Mouse (Mus musculus) kidney, adult 2 months (tissue): ENCODE measurements at regions not wholly inside any gene's neighbourhood (a gene's known extent, or its start where the extent isn't known, plus 50 kb on each side); places are given as distances from the start of the nearest gene placed in this dataset.
A peak's percentile ranks its signal among the peaks of the same experiment; 100 is the strongest.

Experiments used
- DNase-seq: peaks from one replicate; pipeline ENCODE4 v3.0.0; 2021
- H3K27ac ChIP-seq: fragments of 200-500 bp; 2 replicates; pipeline ENCODE4 v1.5.1; 2012; ENCODE audit warnings: low read depth, low read length, control low read depth, inconsistent platforms; ENCODE audit not compliant: insufficient read depth
- H3K27me3 ChIP-seq: fragments of 200-500 bp; replicated peaks from 2 replicates; pipeline ENCODE4 v1.6.1; 2012; ENCODE audit warnings: mild to moderate bottlenecking, moderate library complexity, low read length, inconsistent platforms; ENCODE audit not compliant: control insufficient read depth, insufficient read depth
- H3K36me3 ChIP-seq: fragments of 200-500 bp; 2 replicates; pipeline ENCODE4 v1.6.1; 2012; ENCODE audit warnings: mild to moderate bottlenecking, moderate library complexity, low read length, inconsistent platforms; ENCODE audit not compliant: control insufficient read depth, insufficient read depth
- H3K4me1 ChIP-seq: fragments of 200-500 bp; 2 replicates; pipeline ENCODE4 v1.6.1; 2011; ENCODE audit warnings: low read length; ENCODE audit not compliant: control insufficient read depth, insufficient read depth
- H3K4me3 ChIP-seq: fragments of 200-500 bp; 2 replicates; pipeline ENCODE4 v1.5.1; 2011; ENCODE audit warnings: mild to moderate bottlenecking, low read depth, low read length, control low read depth; ENCODE audit not compliant: insufficient read depth
- CTCF ChIP-seq: fragments of 200-500 bp; conservative IDR thresholded peaks from 2 replicates; pipeline ENCODE4 v1.5.1; 2011; ENCODE audit warnings: low read depth, mild to moderate bottlenecking, control low read depth, low read length, moderate library complexity, mixed read lengths; ENCODE audit not compliant: insufficient read depth, insufficient read length
- POLR2A ChIP-seq: fragments of 200-500 bp; IDR thresholded peaks from one replicate; pipeline ENCODE4 v1.6.1; 2011; ENCODE audit warnings: low read depth, low read length, control low read depth
- WGBS: fragments of 180-500 bp; shearing (Covaris S2); methylation state at CpG from one replicate; pipeline ENCODE4 v1.1.7; 2018; 5-methylcytosine and 5-hydroxymethylcytosine counted together

GRCm38 (mm10) chr1:64343268-64343667, 189.2 kb upstream of the Creb1 start:
- no peak for DNase-seq
- H3K4me3 ChIP-seq: no peak overlapping the region
- no peaks in the 10 kb centered on the region for H3K36me3 ChIP-seq
- TF ChIP-seq POLR2A: no peak
- no peak for TF ChIP-seq CTCF
- H3K27ac ChIP-seq: no peak overlapping the region
- H3K4me1 ChIP-seq: no peaks in the 10 kb centered on the region
- H3K27me3 ChIP-seq: no peaks in the 10 kb centered on the region
- WGBS: 82% methylated on average over 3 of the region's 3 CpGs

DNA sequence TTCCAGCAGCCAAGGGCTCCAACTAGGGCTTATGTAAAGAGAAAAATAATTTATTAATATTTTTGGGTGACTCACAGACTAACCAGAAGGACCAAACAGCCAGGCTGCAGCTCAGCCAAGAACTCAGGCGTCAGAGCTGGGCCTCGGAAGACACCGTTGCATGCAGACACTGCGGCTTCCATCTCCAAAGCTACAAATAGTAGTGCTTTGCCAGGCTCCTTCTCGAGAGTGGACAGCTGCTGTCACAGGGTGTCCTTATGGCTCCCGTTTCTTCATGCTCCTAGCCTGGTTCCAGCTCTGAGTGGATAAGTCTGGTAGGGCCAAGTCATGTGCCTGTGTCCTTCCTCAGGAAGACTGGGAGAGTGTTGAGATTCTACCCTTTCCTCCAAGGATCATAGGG, 190.8 kb upstream of the Creb1 start:
- H3K4me3 ChIP-seq: no peak overlapping the region
- DNase-seq: no peak
- TF ChIP-seq POLR2A: no peak
- TF ChIP-seq CTCF: no peak
- 86% methylated on average over 6 of the region's 6 CpGs for WGBS
- no peaks in the 10 kb centered on the region for H3K27me3 ChIP-seq
- H3K4me1 ChIP-seq: no peaks in the 10 kb centered on the region
- no peak overlapping the region for H3K27ac ChIP-seq
- no peaks in the 10 kb centered on the region for H3K36me3 ChIP-seq

DNA sequence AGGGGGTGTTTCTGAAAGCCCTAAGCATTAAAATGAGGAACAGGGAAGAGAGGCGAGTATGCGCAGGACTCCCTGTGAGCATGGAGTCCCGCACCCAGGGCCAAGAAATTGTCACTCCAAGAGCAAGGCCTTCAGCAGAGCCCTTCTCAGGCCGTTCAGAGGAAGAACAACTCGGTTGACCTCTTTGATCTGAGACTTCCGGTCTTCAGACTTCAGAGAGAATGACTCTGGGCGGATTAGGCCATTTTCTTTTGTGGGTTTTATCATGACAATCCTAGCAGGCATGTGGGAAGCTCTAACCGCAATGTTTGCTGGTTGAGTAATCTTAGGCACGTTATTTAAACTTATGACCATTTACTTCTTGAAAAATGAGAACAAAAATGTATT, 193.9 kb upstream of the Creb1 start:
- H3K27ac ChIP-seq: no peak overlapping the region
- WGBS: 53% methylated on average over 9 of the region's 9 CpGs
- TF ChIP-seq POLR2A (no peak), CTCF (no peak)
- peak; percentile 8 for DNase-seq
- no peaks in the 10 kb centered on the region for H3K4me1 ChIP-seq
- H3K36me3 ChIP-seq: no peaks in the 10 kb centered on the region
- H3K27me3 ChIP-seq: no peaks in the 10 kb centered on the region
- no peak overlapping the region for H3K4me3 ChIP-seq

GRCm38 (mm10) chr1:64337619-64338574, 194.5 kb upstream of the Creb1 start:
- WGBS: 54% methylated on average over 25 of the region's 25 CpGs

GRCm38 (mm10) chr1:64331566-64331965, 200.9 kb upstream of the Creb1 start:
- Histone ChIP-seq H3K4me1 (no peaks in the 10 kb centered on the region), H3K27ac (no peak overlapping the region), H3K36me3 (no peaks in the 10 kb centered on the region), H3K4me3 (no peak overlapping the region), H3K27me3 (no peaks in the 10 kb centered on the region)
- TF ChIP-seq POLR2A: no peak
- TF ChIP-seq CTCF: no peak
- WGBS: 94% methylated on average over 2 of the region's 2 CpGs
- DNase-seq: no peak

More at GRCm38 (mm10) chr1:64337619-64338574, 194.5 kb upstream of the Creb1 start:
- DNase-seq: no peak
- TF ChIP-seq CTCF (no peak), POLR2A (no peak)
- Histone ChIP-seq H3K4me3 (no peak overlapping the region), H3K27ac (no peak overlapping the region), H3K36me3 (no peaks in the 10 kb centered on the region), H3K27me3 (no peaks in the 10 kb centered on the region), H3K4me1 (no peaks in the 10 kb centered on the region)

GRCm38 (mm10) chr1:64330721-64331120, 201.7 kb upstream of the Creb1 start:
- TF ChIP-seq POLR2A (no peak), CTCF (no peak)
- Histone ChIP-seq H3K36me3 (no peaks in the 10 kb centered on the region), H3K4me3 (no peak overlapping the region), H3K27me3 (no peaks in the 10 kb centered on the region), H3K4me1 (no peaks in the 10 kb centered on the region), H3K27ac (no peak overlapping the region)
- WGBS: 67% methylated on average over 2 of the region's 2 CpGs
- no peak for DNase-seq

GRCm38 (mm10) chr1:64322197-64322596, 200.1 kb upstream of the Klf7 start:
- WGBS: 93% methylated on average over 4 of the region's 4 CpGs

More at GRCm38 (mm10) chr1:64322197-64322596, 200.1 kb upstream of the Klf7 start:
- H3K4me3 ChIP-seq: no peak overlapping the region
- H3K27ac ChIP-seq: no peak overlapping the region
- no peak for DNase-seq
- no peaks in the 10 kb centered on the region for H3K36me3 ChIP-seq
- no peaks in the 10 kb centered on the region for H3K27me3 ChIP-seq
- no peaks in the 10 kb centered on the region for H3K4me1 ChIP-seq
- TF ChIP-seq CTCF (no peak), POLR2A (no peak)
